Mouse (Mus musculus) small intestine, adult 2 months (tissue): ENCODE results near the gene Foxp1. TPM values are rescaled to one million over a fixed set of nuclear protein-coding genes. Genes with fewer than 3 reads are reported as not detected.

Source experiments
- H3K27ac ChIP-seq: fragments of 200-500 bp; 2 replicates; pipeline ENCODE4 v1.5.1; 2012; ENCODE audit warnings: low read depth, low read length, control low read depth, inconsistent platforms; ENCODE audit not compliant: insufficient read depth
- H3K27me3 ChIP-seq: fragments of 200-500 bp; 2 replicates; pipeline ENCODE4 v1.6.1; 2012; ENCODE audit warnings: mild to moderate bottlenecking, moderate library complexity, low read length, inconsistent platforms; ENCODE audit not compliant: control insufficient read depth, insufficient read depth
- H3K36me3 ChIP-seq: fragments of 200-500 bp; 2 replicates; pipeline ENCODE4 v1.6.1; 2012; ENCODE audit warnings: mild to moderate bottlenecking, low read length, control low read depth, inconsistent platforms; ENCODE audit not compliant: control insufficient read depth, insufficient read depth
- H3K4me1 ChIP-seq: fragments of 200-500 bp; 2 replicates; pipeline ENCODE4 v1.6.1; 2012; ENCODE audit warnings: low read length, inconsistent platforms, mixed read lengths; ENCODE audit not compliant: control insufficient read depth, insufficient read depth, insufficient read length
- H3K4me3 ChIP-seq: fragments of 200-500 bp; 2 replicates; pipeline ENCODE4 v1.5.1; 2012; ENCODE audit warnings: low read depth, mild to moderate bottlenecking, control low read depth, inconsistent platforms, low read length, moderate library complexity
- CTCF ChIP-seq: fragments of 200-500 bp; IDR thresholded peaks from 2 replicates; pipeline ENCODE4 v1.5.1; 2012; ENCODE audit warnings: low read depth, mild to moderate bottlenecking, control low read depth, inconsistent platforms, low read length, moderate library complexity, mixed read lengths; ENCODE audit not compliant: insufficient replicate concordance, insufficient read length; ENCODE audit errors: extremely low read depth
- POLR2A ChIP-seq: fragments of 200-500 bp; IDR thresholded peaks from 2 replicates; pipeline ENCODE4 v1.6.1; 2012; ENCODE audit warnings: low read depth, mild to moderate bottlenecking, control low read depth, inconsistent platforms, low read length, moderate library complexity
- WGBS: fragments of 180-500 bp; shearing (Covaris S2); methylation state at CpG from one replicate; pipeline ENCODE4 v1.1.7; 2018; 5-methylcytosine and 5-hydroxymethylcytosine counted together
- polyA plus RNA-seq: library from polyadenylated mRNA; depleted of rRNA; stranded (reverse); fragments of >200 nt; gene quantifications from 2 replicates; pipeline ENCODE4 v1.2.3, GENCODE M21; 2012

Gene Foxp1
- polyA plus RNA-seq, 1 experiment: 52.2 TPM

DNA sequence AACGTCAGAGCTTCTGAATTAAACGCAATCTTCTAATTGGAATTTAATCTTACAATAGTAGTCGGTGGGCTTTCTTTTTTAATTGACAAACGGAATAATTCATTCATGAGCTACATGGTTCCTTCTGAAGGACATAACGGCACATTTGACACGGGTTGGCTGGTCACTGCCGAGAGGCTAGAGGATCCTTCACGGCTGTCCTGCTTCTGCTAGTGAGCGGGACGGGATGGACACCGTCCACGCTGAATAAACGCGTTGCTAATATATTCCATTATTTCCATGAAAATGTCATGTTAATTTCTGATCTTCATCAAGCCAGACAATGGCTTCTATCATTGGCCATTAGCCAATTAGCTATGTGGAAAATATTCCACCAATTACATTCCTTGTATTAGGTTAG is 92.0 kb downstream of the Foxp1 start:
- Histone ChIP-seq H3K4me1 (peaks cover 2% of the 10 kb centered on the region; the same call in 1 of the 2 replicates), H3K27me3 (no peaks in the 10 kb centered on the region), H3K36me3 (peaks cover 14% of the 10 kb centered on the region), H3K4me3 (no peak overlapping the region), H3K27ac (no peak overlapping the region)
- WGBS: 97% methylated on average over 14 of the region's 14 CpGs
- TF ChIP-seq POLR2A (no peak), CTCF (no peak)

DNA sequence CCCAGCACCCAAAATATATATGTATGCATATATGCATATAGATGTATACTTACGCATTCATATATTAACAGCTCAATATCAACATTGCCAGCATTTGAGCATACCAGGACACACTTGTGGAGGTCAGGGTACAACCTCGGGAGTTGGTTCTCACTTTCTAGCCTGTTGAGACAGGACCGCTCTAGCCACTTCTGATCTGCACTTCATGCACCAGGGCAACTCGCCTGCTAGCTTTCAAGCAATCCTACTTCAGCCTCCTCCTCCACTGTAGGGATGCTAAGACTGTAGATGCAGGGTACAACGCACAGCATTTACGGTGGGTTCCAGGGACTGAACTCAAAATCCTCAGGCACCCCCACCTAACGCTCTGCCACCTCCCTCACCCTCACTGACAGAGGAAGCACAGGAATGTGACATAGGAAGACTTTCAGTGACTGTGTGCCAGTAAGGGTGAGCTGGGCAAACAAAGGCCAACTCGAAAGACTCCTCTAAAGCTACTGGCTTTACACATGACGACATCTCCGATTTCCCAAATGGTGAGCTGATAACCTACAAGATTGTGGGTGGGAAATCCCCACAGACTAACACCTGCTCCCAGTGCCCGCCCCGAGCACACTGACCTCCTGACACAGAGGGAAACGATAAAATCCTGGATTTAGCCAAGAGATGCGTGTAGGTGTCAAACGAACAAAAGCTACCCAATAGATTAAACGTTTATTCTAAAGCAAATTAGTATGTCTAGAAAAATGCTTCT is 93.0 kb downstream of the Foxp1 start:
- no peak for TF ChIP-seq CTCF
- TF ChIP-seq POLR2A: no peak
- WGBS: 68% methylated on average over 16 of the region's 16 CpGs
- H3K36me3 ChIP-seq: peaks cover 9% of the 10 kb centered on the region
- H3K4me3 ChIP-seq: no peak overlapping the region
- H3K27me3 ChIP-seq: no peaks in the 10 kb centered on the region
- H3K27ac ChIP-seq: no peak overlapping the region
- peaks cover 7% of the 10 kb centered on the region for H3K4me1 ChIP-seq

DNA sequence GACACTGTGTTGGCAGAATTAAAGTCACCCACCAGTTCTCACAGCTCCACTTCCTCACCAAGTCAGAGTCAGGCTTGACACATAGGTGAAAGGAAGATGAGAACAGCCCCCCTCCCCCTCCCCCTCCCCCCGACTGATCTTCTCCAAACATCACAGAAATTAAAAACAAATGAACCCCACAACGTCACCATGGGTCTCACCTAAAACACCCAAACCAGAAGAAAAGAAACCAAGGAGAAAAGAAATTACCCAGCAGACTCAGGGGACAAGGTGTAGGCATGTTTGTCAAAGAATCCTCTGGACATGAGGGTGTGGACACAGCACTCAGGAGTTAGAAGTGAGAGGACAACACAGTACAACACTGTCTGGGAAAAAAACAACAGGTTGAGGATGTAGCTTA is 93.6 kb downstream of the Foxp1 start:
- Histone ChIP-seq H3K4me1 (peaks cover 7% of the 10 kb centered on the region), H3K4me3 (no peak overlapping the region), H3K27ac (no peak overlapping the region), H3K27me3 (no peaks in the 10 kb centered on the region), H3K36me3 (peaks cover 4% of the 10 kb centered on the region)
- no peak for TF ChIP-seq CTCF
- TF ChIP-seq POLR2A: no peak
- WGBS: 78% methylated on average over 2 of the region's 2 CpGs

DNA sequence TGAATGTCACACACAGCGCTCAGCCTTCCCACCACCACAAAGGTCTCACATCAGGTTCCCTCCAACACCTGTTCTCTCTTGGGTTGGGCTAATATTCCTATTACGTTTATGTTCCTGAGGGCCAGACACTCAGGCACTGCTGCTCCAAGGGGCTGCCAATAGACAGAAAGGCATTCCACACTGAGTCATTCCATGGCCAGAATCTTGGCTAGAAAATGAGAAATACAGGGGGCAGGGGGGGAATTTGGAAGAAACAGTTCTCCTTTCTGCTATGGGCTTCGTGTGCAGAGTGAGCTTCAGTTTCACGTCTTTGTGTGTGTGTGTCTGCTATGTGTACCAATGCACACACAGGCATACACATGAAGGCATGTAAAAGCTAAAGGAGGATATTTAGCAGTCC is 95.2 kb downstream of the Foxp1 start:
- peaks cover 4% of the 10 kb centered on the region; the same call in 1 of the 2 replicates for H3K36me3 ChIP-seq
- 82% methylated on average over 4 of the region's 4 CpGs for whole genome bisulfite sequencing
- H3K4me1 ChIP-seq: peaks cover 5% of the 10 kb centered on the region
- no peak overlapping the region for H3K27ac ChIP-seq
- no peak for TF ChIP-seq POLR2A
- no peak for TF ChIP-seq CTCF
- H3K4me3 ChIP-seq: no peak overlapping the region
- no peaks in the 10 kb centered on the region for H3K27me3 ChIP-seq

DNA sequence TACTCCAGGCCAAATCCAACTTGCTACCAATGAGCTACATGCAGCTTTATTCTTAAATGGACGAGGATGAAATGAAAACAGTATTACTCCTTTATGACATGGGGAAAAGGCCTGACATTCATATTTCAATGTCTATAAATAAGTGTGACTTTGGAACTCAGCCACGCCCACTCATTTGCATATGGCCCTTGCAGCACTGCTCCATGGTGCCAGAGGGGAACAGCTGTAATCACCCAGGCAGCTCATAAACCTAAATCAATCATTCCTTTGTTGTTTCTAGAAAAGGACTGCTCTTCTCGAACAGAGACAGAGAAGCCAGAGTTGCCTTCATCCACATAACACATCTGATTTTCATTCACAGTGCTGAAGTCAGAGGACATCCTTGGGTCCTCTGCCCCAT is 97.5 kb downstream of the Foxp1 start:
- no peak overlapping the region for H3K4me3 ChIP-seq
- H3K27me3 ChIP-seq: no peaks in the 10 kb centered on the region
- 31% methylated on average over 3 of the region's 3 CpGs for WGBS
- peaks cover 4% of the 10 kb centered on the region; the same call in 1 of the 2 replicates for H3K36me3 ChIP-seq
- TF ChIP-seq POLR2A (no peak), CTCF (no peak)
- H3K4me1 ChIP-seq: peaks cover 5% of the 10 kb centered on the region
- no peak overlapping the region for H3K27ac ChIP-seq

DNA sequence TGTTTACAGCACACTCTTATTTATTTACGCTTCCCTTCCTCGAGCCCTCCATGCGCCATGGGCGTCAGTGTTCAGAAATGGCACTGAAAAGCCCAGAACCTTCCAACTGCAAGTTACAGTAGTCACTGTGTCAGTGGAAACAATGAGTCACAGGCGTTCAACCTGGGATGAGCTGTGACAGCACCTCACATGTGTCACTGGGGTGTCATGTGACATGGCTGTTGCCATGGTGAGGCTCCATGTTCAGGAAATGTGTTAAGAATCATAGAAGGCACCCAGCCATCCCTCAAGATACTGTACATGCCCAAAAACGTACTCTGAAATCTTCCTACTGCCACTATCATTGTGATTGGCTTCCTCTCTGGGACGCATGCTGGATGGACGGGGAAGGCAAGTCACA is 101.9 kb downstream of the Foxp1 start:
- peaks cover 5% of the 10 kb centered on the region for H3K4me1 ChIP-seq
- WGBS: 89% methylated on average over 8 of the region's 8 CpGs
- no peak overlapping the region for H3K4me3 ChIP-seq
- TF ChIP-seq POLR2A (no peak), CTCF (no peak)
- H3K27ac ChIP-seq: no peak overlapping the region
- H3K36me3 ChIP-seq: no peaks in the 10 kb centered on the region; the same call in 1 of the 2 replicates
- no peaks in the 10 kb centered on the region for H3K27me3 ChIP-seq

DNA sequence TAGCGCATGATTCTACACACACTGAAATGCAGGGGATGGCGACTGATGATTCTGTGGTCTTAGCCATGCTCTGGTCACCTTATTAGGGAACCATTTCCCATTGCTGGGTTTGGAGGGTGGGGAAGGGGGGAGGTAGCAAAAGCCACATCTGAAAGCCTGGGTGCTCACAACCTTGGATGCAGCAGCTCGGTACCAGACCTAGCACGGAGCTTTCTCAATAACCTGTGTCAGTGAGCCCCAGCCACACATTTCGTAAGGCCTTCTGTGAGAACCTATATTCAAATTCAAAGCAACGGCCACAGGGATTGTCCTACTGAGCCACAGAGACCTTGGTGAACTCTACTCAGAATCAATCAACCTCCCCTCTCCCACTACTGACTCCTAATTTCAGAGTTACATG is 109.9 kb downstream of the Foxp1 start:
- Histone ChIP-seq H3K36me3 (no peaks in the 10 kb centered on the region), H3K27ac (no peak overlapping the region), H3K27me3 (no peaks in the 10 kb centered on the region), H3K4me3 (no peak overlapping the region), H3K4me1 (peaks cover 2% of the 10 kb centered on the region; the same call in 1 of the 2 replicates)
- 93% methylated on average over 6 of the region's 6 CpGs for WGBS
- TF ChIP-seq CTCF (no peak), POLR2A (no peak)

DNA sequence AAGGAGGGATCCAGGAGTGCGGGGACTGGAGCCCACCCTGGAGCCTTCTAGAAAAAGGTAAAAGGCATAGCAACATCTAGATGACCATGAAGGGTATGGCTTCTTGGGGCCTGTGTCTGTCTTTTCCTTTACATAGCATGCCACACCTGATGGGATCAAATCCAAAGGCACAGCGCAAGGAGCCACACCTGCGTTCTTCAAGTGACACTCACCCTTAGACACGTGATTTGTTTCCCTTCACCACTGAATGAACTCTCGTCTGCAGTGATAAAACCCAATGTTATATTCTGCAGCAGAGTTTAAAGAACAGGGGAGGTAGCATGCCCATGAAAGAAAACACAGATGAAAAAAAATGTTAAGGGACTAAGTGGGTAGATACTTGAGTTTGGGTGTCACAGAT is 112.9 kb downstream of the Foxp1 start:
- no peaks in the 10 kb centered on the region for H3K36me3 ChIP-seq
- H3K27ac ChIP-seq: no peak overlapping the region
- no peak overlapping the region for H3K4me3 ChIP-seq
- no peaks in the 10 kb centered on the region for H3K27me3 ChIP-seq
- 43% methylated on average over 5 of the region's 5 CpGs for WGBS
- TF ChIP-seq CTCF: no peak
- TF ChIP-seq POLR2A: no peak
- peaks cover 2% of the 10 kb centered on the region; the same call in 1 of the 2 replicates for H3K4me1 ChIP-seq
